Mouse (Mus musculus) heart, embryonic 11.5 days (tissue): Measurements from ENCODE around the gene Nutf2-ps1. TPM values are rescaled to one million over a fixed set of nuclear protein-coding genes. Genes with fewer than 3 reads are reported as not detected.
"Not testable (repeated sequence)": the region's sequence is repeated elsewhere in the genome, so short reads cannot be mapped to it uniquely, and the experiment has no call there.

Source experiments
- ATAC-seq: fragments of 200-750 bp; cut with Nextera tagmentation; replicated peaks from 2 replicates; pipeline ENCODE4 v1.8.0; 2017; ENCODE audit warnings: moderate library complexity; ENCODE audit not compliant: insufficient number of reproducible peaks, low FRiP score, low TSS enrichment
- H3K27ac ChIP-seq: fragments of 300-500 bp; sonication (generic); 2 replicates; pipeline ENCODE4 v1.5.1; 2014; ENCODE audit warnings: mild to moderate bottlenecking, low read depth, low read length
- H3K27me3 ChIP-seq: fragments of 300-500 bp; sonication (generic); 2 replicates; pipeline ENCODE4 v1.6.1; 2014; ENCODE audit warnings: mild to moderate bottlenecking, low read length, mixed read lengths; ENCODE audit not compliant: control insufficient read depth, insufficient read depth
- H3K36me3 ChIP-seq: fragments of 300-500 bp; sonication (generic); 2 replicates; pipeline ENCODE4 v1.6.1; 2014; ENCODE audit warnings: mild to moderate bottlenecking, low read length, moderate library complexity, mixed read lengths; ENCODE audit not compliant: control insufficient read depth, insufficient read depth
- H3K4me1 ChIP-seq: fragments of 300-500 bp; sonication (generic); 2 replicates; pipeline ENCODE4 v1.6.1; 2014; ENCODE audit warnings: low read length; ENCODE audit not compliant: control insufficient read depth, insufficient read depth
- H3K4me2 ChIP-seq: fragments of 300-500 bp; sonication (generic); 2 replicates; pipeline ENCODE4 v1.6.1; 2014; ENCODE audit warnings: mild to moderate bottlenecking, moderate library complexity
- H3K4me3 ChIP-seq: fragments of 300-500 bp; sonication (generic); 2 replicates; pipeline ENCODE4 v1.5.1; 2014; ENCODE audit warnings: low read depth, low read length
- H3K9ac ChIP-seq: fragments of 300-500 bp; sonication (generic); 2 replicates; pipeline ENCODE4 v1.6.1; 2014; ENCODE audit warnings: mild to moderate bottlenecking, low read depth, low read length, moderate library complexity
- H3K9me3 ChIP-seq: fragments of 300-500 bp; sonication (generic); replicated peaks from 2 replicates; pipeline ENCODE4 v1.6.1; 2016; ENCODE audit warnings: low read length; ENCODE audit not compliant: control insufficient read depth
- WGBS: fragments of 180-500 bp; shearing (Covaris S2); extraction: QIAGEN DNeasy Blood & Tissue Kit; methylation state at CpG from one replicate; pipeline ENCODE4 v1.1.7; 2014; ENCODE audit not compliant: insufficient replicate concordance; 5-methylcytosine and 5-hydroxymethylcytosine counted together
- polyA plus RNA-seq: library from polyadenylated mRNA; unstranded; fragments of >200 nt; fragmentation: Nextera tagmentation; extraction: Ambion mirVana; gene quantifications from 2 replicates; pipeline ENCODE4 v1.2.1, GENCODE M21; 2014

Nutf2-ps1 gene
- polyA plus RNA-seq: 283 and 319 TPM in 2 replicates

DNA sequence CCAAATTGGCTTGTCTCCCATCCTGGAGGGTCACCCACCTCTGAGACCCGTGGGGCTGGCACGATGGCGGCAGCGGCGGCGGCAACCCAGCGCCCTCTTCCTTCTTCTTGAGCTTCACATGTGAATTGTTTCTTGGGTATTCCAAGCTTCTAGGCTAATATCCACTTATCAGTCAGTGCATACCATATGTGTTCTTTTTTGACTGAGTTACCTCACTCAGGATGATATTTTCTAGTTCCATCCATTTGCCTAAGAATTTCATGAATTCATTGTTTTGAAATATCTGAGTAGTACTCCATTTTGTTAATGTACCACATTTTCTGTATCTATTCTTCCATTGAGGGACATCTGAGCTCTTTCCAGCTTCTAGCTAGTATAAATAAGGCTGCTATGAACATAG lies at the start of gene Nutf2-ps1:
Nutf2-ps1 (minus strand) TSS at position 101 of the 400 bp plus-strand sequence.
- H3K36me3 ChIP-seq, H3K27me3 ChIP-seq, H3K4me3 ChIP-seq, H3K4me2 ChIP-seq, H3K9ac ChIP-seq, H3K4me1 ChIP-seq, H3K9me3 ChIP-seq, H3K27ac ChIP-seq, ATAC-seq: not testable (repeated sequence)
- 95% methylated on average over 7 of the region's 7 CpGs for whole genome bisulfite sequencing

DNA sequence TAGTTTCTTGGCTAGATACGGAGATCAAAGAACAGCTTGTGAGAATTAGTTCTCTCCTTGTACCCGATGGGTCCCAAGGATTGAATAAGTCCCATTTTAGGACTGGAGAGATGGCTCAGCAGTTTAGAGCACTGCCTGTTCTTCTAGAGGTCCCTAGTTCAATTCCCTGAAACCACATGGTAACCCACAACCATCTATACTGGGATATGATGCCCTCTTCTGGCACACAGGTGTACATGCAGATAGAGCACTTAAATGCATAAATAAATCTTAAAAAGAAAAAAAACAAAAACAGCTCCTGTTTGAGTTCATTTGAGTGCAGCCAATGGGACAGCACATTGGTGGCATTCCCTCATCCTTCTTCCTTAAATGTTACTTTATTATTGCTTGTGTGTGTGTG lies 49.2 kb upstream of the Nutf2-ps1 start:
- Histone ChIP-seq H3K9me3 (no peaks in the 10 kb centered on the region), H3K4me3 (no peak overlapping the region), H3K27ac (no peak overlapping the region), H3K4me1 (no peaks in the 10 kb centered on the region), H3K9ac (no peak overlapping the region), H3K36me3 (peaks cover 45% of the 10 kb centered on the region), H3K27me3 (no peaks in the 10 kb centered on the region), H3K4me2 (no peak overlapping the region)
- 97% methylated on average over 2 of the region's 2 CpGs for WGBS
- no peak for ATAC-seq

DNA sequence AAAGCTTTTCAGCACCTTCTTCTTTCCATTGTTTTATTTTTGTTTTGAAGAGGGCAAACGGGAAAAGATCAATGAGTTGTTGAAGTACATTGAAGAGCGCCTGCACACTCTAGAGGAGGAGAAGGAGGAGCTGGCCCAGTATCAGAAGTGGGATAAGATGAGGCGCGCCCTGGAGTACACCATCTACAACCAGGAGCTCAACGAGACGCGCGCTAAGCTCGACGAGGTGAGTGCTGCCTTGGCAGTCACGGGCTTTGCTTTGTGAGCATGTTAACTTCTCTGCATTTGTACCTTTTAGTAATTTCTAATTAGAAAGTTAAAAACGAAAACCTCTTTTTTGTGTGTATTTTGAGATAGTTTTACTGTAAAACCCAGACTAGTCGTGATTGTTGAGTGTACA lies 32.8 kb upstream of the Nutf2-ps1 start:
- ATAC-seq: no peak
- H3K4me1 ChIP-seq: no peaks in the 10 kb centered on the region
- H3K4me2 ChIP-seq: no peak overlapping the region
- no peak overlapping the region for H3K27ac ChIP-seq
- no peaks in the 10 kb centered on the region for H3K9me3 ChIP-seq
- no peak overlapping the region for H3K4me3 ChIP-seq
- H3K27me3 ChIP-seq: no peaks in the 10 kb centered on the region
- no peak overlapping the region for H3K9ac ChIP-seq
- 83% methylated on average over 13 of the region's 13 CpGs for WGBS
- peaks cover 23% of the 10 kb centered on the region for H3K36me3 ChIP-seq

DNA sequence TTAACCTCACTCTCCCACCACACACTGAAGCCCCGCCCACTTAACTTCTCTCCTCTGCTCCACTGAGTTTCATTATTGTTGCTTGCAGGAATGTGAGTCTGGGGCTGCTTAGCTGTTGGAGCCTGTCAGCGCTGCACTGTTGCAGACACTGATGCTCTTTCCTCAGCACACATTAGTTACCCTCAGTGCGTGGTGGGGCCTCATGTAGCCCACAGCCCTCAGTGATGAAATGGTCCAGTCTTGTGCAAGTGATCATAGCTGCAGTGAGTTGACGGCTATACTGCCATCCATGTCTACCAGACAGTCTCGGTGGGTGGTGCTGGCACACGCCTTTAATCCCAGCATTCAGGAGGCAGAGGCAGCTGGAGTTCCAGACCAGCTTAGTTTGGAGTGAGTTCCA lies 20.1 kb upstream of the Nutf2-ps1 start:
- H3K36me3 ChIP-seq: peaks cover 9% of the 10 kb centered on the region
- 78% methylated on average over 6 of the region's 6 CpGs for WGBS
- ATAC-seq: 0 out of 2 replicates have a peak, but pooled peaks have one; percentile 26

DNA sequence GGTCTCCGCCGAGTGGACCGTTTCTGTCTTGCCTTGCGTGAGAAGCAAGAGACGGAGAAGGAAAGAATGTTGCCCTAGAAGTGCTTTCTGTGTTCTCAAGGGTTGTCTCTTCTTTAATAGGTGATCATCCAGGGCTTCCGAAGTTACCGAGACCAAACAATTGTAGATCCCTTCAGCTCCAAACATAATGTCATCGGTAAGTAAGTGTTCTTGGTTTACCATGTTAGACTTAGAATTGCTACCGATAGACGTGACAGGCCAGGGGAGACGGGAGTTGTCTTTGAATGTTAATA lies 12.4 kb upstream of the Nutf2-ps1 start:
- peak overlapping the region; percentile 98 for H3K9ac ChIP-seq
- H3K4me3 ChIP-seq: peak overlapping the region; percentile 99
- 10% methylated on average over 11 of the region's 11 CpGs for WGBS
- H3K4me2 ChIP-seq: peak overlapping the region; percentile 97
- no peaks in the 10 kb centered on the region for H3K27me3 ChIP-seq
- 0 out of 2 replicates have a peak, but pooled peaks cover 7% of the 10 kb centered on the region for H3K36me3 ChIP-seq
- no peaks in the 10 kb centered on the region for H3K9me3 ChIP-seq
- no peak for ATAC-seq
- H3K4me1 ChIP-seq: peaks cover 14% of the 10 kb centered on the region
- peak overlapping the region; percentile 92; the same call in 1 of the 2 replicates for H3K27ac ChIP-seq

More for the DNA sequence above, 20.1 kb upstream of the Nutf2-ps1 start:
- Histone ChIP-seq H3K9me3 (no peaks in the 10 kb centered on the region), H3K9ac (no peak overlapping the region), H3K27me3 (no peaks in the 10 kb centered on the region), H3K27ac (no peak overlapping the region), H3K4me2 (no peak overlapping the region), H3K4me1 (peaks cover 4% of the 10 kb centered on the region), H3K4me3 (no peak overlapping the region)

DNA sequence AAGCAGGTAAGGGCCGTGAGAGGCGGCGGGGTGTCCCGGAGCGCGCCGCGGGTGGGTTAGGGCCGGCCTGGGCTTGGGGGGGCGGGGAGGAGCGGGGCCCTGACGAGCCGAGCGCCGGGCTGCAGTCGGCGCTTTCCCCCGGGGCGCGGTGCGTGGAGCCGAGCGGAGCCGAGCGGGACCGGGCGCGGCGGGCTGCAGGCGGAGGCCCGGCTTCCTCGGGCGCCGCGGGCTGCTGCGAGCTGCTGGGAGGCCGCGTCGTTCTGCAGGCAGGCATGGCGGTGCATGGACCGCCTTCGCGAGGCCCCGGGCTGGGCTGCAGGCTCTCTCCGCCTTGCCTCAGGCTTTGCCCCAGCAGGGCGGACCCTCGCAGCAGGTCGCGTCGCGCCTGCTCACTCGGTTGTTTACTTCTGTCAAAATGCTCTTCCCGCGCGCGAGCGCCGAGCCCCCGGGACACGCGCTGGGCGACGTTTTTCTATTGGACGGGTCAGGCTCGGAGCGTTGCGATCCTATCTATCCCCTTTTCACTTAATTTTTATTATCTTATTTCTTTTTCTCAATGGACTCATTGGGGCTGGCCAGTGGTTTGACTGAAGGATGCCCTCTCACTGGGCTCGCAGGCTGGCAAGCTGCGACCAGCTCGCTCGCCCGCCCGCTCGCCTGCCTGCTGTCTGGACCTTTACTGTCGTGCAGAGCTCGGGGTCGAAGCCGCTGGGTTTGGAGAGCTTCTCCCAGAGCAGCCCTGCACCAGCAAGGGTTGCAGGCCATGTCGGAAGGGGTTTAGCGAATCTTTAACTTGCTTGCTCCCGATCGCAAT lies 11.9 kb upstream of the Nutf2-ps1 start:
- H3K36me3 ChIP-seq: 0 out of 2 replicates have a peak, but pooled peaks cover 5% of the 10 kb centered on the region
- H3K9ac ChIP-seq: peak overlapping the region; percentile 98
- under 1% methylated on average over 59 of the region's 82 CpGs for WGBS
- peak overlapping the region; percentile 97 for H3K4me2 ChIP-seq
- H3K4me3 ChIP-seq: peak overlapping the region; percentile 99
- H3K27ac ChIP-seq: peak overlapping the region; percentile 92
- H3K9me3 ChIP-seq: no peaks in the 10 kb centered on the region
- no peaks in the 10 kb centered on the region for H3K27me3 ChIP-seq
- H3K4me1 ChIP-seq: peaks cover 14% of the 10 kb centered on the region
- peak; percentile 75 for ATAC-seq

DNA sequence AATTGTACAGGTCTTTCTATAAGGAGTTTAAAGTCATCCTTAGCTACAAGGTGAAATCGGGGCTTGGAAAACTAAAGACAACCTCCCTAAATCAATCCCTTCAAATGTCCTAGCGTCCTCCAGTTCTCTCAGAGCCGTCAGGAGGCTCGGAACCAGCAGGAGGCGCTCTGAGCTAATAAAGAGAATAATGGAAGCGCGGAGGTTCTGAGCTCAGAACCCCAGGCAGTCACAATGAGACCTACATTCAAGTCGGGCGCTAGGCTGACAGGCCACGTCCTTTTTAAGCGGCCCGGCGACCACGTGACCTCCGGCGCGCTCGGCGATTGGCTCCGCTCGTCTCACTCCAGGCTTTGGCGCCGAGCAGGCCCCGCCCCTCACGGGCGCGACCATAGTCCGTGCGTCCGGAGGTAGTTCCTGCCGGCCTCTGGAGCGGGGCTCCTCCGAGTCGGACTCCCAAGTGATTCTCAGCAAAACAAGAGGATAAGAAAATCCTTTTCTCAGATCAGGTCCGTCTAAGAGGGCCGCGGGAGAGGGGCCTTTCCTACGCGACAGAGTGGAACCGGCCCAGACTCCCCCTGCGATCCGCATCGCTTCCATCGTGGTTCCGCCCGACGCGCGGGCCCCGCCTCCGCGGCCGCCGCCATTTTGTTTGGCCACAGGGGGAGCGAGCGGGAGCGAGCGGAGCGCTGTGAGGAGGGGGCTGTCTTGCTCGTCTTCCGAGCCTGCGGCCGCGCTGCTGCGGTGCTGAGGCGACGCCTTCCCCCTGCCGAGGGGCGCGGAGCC lies 11.1 kb upstream of the Nutf2-ps1 start, which contains the start of gene Smc3:
Smc3 (plus strand) TSS at position 642 of the 783 bp plus-strand sequence.
- Histone ChIP-seq H3K27me3 (no peaks in the 10 kb centered on the region), H3K4me2 (peak within 1 kb of the TSS; percentile 97), H3K4me1 (peaks cover 14% of the 10 kb centered on the region), H3K9me3 (no peaks in the 10 kb centered on the region), H3K36me3 (0 out of 2 replicates have a peak, but pooled peaks cover 5% of the 10 kb centered on the region), H3K9ac (peak within 1 kb of the TSS; percentile 98), H3K27ac (peak within 1 kb of the TSS; percentile 92), H3K4me3 (peak within 1 kb of the TSS; percentile 99)
- ATAC-seq: peak; percentile 98
- whole genome bisulfite sequencing: under 1% methylated on average over 68 of the region's 70 CpGs

DNA sequence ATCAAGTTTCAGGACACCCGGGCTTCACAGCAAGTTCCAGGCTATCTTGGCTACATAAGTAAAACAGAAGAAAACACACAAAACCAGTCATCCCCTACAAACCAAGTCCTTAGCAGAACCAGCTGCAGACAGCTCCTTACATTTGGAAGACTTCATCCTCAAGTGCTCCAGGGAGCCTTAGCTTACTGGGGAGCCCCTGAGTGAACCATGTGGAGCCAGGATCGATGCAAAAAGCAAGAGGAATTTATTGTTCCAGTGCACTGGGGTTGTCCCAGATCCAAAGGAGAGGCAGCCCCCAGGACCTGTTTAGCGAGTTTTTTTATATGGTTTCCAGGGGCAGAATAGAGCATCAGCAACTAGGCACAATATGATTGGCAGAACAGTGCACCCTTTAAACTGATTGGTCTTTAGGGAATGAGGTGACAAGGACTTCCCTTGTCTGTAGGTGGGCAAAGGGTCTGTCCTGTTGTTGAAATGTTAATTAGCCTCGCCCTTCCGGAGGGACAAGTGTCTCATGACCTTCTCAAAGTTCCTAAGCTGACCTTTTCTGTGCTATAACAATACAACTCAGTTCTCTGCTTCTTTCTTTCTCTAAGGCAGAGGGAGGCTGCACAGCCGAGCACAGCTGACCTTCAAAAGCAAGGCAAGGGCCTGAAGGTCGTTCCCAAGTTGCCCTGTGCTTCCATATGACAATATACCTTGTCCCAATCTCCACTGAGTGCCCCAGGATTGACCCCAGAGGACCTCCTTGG lies 8.0 kb upstream of the Nutf2-ps1 start:
- no peak overlapping the region for H3K27ac ChIP-seq
- H3K36me3 ChIP-seq: no peaks in the 10 kb centered on the region
- 64% methylated on average over 7 of the region's 7 CpGs for WGBS
- no peaks in the 10 kb centered on the region for H3K9me3 ChIP-seq
- ATAC-seq: no peak
- H3K4me3 ChIP-seq: no peak overlapping the region
- no peak overlapping the region for H3K9ac ChIP-seq
- no peak overlapping the region for H3K4me2 ChIP-seq
- no peaks in the 10 kb centered on the region for H3K27me3 ChIP-seq
- H3K4me1 ChIP-seq: peaks cover 5% of the 10 kb centered on the region
